Mouse (Mus musculus): ENCODE results near the gene Wdr75.

Gene Wdr75

DNA sequence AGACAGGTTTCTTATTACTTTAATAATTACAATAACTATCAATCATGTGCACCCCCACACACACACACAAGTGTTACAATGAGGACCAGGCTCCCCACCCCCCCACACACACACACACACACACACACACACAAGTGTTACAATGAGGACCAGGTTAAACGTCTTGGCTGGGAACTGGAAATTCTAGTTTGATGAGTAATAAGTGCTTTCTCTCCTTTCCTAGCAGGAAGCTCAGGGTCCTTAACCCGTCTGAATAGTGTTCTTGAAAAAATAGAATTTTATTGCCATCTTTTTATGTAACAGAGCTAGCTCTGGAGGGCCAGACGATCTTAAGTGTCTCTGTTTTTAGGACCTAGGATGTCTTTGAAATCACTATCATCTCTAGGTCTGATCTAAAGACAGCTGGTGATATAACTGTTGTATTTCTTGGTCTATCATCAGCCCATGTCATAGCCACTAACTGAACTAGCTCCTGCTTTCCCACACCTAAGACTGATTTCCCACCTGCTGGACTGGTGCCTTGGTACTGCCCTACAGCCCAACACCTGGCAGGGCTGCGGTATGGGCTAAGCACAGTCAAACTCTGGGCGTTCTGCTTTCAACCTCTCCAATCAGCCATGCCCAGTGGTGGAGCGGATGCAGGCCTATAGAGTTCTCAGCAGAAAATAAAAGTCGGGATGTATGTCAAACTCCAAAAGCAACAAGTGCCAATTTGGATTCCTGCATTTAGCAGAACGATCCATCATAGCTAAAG, 35.7 kb downstream of the Wdr75 start:
- in situ Hi-C loops (cut with MboI, MseI): loop anchor here (25.0 kb wide), 2 partner anchors 582 to 982 kb away; no protein-coding TSS in a partner anchor

- in situ Hi-C loops (cut with MboI, MseI): loop anchor here (25.0 kb wide), 2 partner anchors 577 to 977 kb away; no protein-coding TSS in a partner anchor
Observed at GRCm38 (mm10) chr1:45835362-45836063, 40.5 kb downstream of the Wdr75 start.

DNA sequence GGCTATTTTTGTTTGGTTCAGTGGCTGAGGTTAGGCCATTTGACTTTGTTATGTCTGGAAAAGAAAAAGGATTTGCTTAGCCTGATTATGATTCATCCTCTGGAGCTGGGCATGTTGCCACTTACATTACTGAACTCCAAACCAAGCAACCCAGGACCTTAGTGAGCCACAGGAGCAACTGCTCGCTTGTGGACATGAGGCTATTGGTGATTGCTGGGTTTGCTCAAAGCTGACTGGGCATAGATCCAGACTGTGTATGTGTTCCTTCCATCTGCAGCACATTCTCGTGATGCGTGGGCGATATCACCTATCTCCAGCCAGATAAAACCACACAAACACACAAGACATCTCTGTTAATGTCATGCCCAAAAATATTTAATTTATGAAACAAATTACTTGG, 42.8 kb downstream of the Wdr75 start:
- in situ Hi-C loops (cut with MboI, MseI): loop anchor here (25.0 kb wide), 2 partner anchors 575 to 975 kb away; no protein-coding TSS in a partner anchor

GRCm38 (mm10) chr1:45838271-45838670, 43.3 kb downstream of the Wdr75 start:
- in situ Hi-C loops (cut with MboI, MseI): loop anchor here (25.0 kb wide), 2 partner anchors 574 to 974 kb away; no protein-coding TSS in a partner anchor

GRCm38 (mm10) chr1:45845466-45845865, 50.5 kb downstream of the Wdr75 start:
- in situ Hi-C loops (cut with MboI, MseI): loop anchor here (25.0 kb wide), 2 partner anchors 567 to 967 kb away; no protein-coding TSS in a partner anchor

DNA sequence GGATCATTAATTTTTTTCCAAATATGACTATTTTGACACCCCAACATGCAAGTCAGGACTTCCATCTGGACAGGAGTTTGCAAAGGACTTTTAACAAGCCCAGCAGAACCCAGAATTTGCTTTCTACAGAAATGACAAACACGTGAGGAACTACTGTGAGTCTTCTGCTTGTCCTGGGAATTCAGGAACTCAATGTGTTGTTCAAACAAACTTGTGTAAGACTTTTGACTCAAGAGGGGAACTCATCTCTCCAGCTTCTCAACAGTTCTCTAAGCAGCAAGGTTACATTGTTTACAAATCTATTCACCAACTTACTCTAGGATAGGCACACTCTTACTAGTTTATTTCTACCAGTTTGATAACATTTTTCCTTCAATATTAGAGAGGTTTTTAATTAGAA, 63.1 kb downstream of the Wdr75 start:
- in situ Hi-C loops (cut with MboI, MseI): no loop called here

DNA sequence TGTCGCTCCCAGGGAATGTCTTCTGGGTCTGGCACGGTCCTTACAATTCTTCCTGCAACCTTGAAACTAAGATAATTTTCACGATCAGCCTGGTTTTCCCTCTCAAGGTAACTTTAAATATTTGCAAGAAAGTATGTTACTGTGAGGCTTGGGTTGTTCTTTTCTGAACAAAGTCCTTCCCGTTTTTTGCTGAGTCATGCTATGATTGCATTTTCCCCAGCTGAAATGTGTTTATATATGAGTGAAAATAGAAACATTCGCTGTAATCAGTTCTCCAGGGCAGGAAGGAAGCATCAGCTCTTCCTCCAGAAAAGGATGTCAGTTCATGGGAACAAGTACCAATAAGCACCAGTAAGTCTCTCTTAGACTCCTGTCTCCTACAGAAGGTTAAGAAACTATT, 65.4 kb downstream of the Wdr75 start:
- in situ Hi-C loops (cut with MboI, MseI): no loop called here

- in situ Hi-C loops (cut with MboI, MseI): no loop called here
Observed at GRCm38 (mm10) chr1:45861162-45861561, 66.2 kb downstream of the Wdr75 start.

DNA sequence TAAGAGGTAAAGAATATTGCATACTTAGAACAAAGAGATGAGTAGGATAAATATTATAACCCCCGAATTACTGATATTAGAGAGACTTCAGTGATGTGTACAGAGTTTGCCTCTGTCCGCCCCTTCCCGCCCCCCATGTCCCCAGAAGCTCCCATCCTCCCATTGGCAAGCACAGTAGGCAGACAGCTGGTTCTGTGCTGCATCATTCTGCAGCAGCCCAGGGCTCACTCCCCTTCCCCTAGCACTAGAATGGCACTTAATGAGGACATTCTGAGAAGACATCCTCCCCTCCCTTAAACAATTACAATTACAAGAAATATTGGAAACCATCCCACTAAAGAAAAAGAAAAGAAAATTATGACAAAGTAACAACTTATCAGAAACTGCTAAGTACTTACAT, 68.7 kb downstream of the Wdr75 start:
- in situ Hi-C loops (cut with MboI, MseI): no loop called here

- in situ Hi-C loops (cut with MboI, MseI): no loop called here
Observed at GRCm38 (mm10) chr1:45864564-45865014, 69.6 kb downstream of the Wdr75 start.

- in situ Hi-C loops (cut with MboI, MseI): no loop called here
Observed at GRCm38 (mm10) chr1:45865316-45865715, 70.3 kb downstream of the Wdr75 start.

- in situ Hi-C loops (cut with MboI, MseI): no loop called here
Observed at GRCm38 (mm10) chr1:45865727-45866126, 70.8 kb downstream of the Wdr75 start.

DNA sequence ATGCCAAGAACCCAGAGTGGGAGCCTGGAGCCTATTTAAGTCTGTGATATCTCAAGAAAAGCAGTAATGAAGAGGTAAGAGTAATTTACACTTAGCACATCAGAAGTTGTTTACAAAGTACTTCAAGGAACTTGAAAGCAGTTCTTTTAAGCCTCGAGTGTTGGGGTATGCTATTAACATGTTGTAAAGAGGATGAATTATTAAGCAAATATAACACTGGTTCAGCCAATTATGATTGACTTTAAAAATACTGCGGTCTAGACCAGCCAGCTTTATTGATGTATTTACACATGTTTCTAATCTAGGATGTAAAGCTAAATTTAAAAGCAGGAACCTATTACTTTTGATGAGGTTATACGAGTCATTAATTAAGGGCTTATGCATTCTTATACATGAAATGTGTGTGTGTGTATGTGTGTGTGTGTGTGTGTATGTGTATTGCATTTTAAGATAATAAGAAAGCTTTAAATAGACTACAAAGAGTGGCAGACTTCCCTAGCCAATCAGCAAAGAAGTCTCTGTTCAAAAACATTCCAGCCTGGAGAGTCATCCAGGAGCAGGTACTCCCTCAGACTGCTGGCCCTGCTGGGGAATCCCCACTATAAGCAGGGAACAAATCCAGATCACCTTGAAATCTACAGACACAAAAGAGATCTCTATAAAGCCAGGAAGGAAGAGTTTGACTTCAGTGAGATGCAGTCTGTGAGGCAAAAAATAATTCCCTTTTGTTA, 71.5 kb downstream of the Wdr75 start:
- in situ Hi-C loops (cut with MboI, MseI): no loop called here

DNA sequence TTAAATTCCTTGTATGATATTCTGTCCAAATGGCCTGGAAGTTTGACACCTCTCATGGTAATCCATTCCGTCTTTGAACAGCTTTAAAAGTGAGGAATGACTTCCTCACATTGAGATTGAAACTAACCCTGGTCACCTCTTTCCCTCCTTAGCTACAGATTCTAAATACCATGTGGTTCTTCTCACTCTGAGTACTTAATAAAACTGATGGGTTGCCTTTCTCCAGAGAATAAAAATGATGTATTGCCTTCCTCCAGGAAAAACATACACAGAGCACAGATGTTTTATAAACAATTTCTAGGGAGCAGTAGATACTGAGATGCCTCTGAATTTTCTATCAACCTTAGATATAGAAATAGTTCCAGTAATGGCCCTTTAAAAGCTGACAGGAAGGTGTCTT, 73.1 kb downstream of the Wdr75 start:
- in situ Hi-C loops (cut with MboI, MseI): no loop called here

GRCm38 (mm10) chr1:45868479-45869137, 73.6 kb downstream of the Wdr75 start:
- in situ Hi-C loops (cut with MboI, MseI): no loop called here

Measured in T-helper 17 cell (primary cell).